Mouse (Mus musculus) hindbrain, embryonic 12.5 days (tissue): ENCODE measurements around the gene Cep85l. TPM values are rescaled to one million over a fixed set of nuclear protein-coding genes. Genes with fewer than 3 reads are reported as not detected.

Source experiments
- ATAC-seq: fragments of 200-750 bp; cut with Nextera tagmentation; 2 replicates; pipeline ENCODE4 v1.8.0; 2017; ENCODE audit warnings: moderate TSS enrichment; ENCODE audit not compliant: low FRiP score
- H3K27ac ChIP-seq: fragments of 300-500 bp; sonication (generic); 2 replicates; pipeline ENCODE4 v1.5.1; 2016; ENCODE audit warnings: mild to moderate bottlenecking
- H3K27me3 ChIP-seq: fragments of 300-500 bp; sonication (generic); 2 replicates; pipeline ENCODE4 v1.6.1; 2016; ENCODE audit warnings: mild to moderate bottlenecking
- H3K36me3 ChIP-seq: fragments of 300-500 bp; sonication (generic); 2 replicates; pipeline ENCODE4 v1.6.1; 2016; ENCODE audit warnings: mild to moderate bottlenecking
- H3K4me1 ChIP-seq: fragments of 300-500 bp; sonication (generic); 2 replicates; pipeline ENCODE4 v1.6.1; 2016
- H3K4me2 ChIP-seq: fragments of 300-500 bp; sonication (generic); replicated peaks from 2 replicates; pipeline ENCODE4 v1.6.1; 2016; ENCODE audit warnings: mild to moderate bottlenecking
- H3K4me3 ChIP-seq: fragments of 300-500 bp; sonication (generic); 2 replicates; pipeline ENCODE4 v1.5.1; 2016; ENCODE audit warnings: mild to moderate bottlenecking
- H3K9ac ChIP-seq: fragments of 300-500 bp; sonication (generic); 2 replicates; pipeline ENCODE4 v1.6.1; 2016; ENCODE audit warnings: mild to moderate bottlenecking, moderate library complexity
- H3K9me3 ChIP-seq: fragments of 300-500 bp; sonication (generic); replicated peaks from 2 replicates; pipeline ENCODE4 v1.6.1; 2016; ENCODE audit warnings: mild to moderate bottlenecking
- WGBS: fragments of 180-500 bp; shearing (Covaris S2); methylation state at CpG from one replicate; pipeline ENCODE4 v1.1.7; 2016; 5-methylcytosine and 5-hydroxymethylcytosine counted together
- polyA plus RNA-seq: library from polyadenylated mRNA; unstranded; fragments of >200 nt; fragmentation: Nextera tagmentation; extraction: Ambion mirVana; gene quantifications from 2 replicates; pipeline ENCODE4 v1.2.1, GENCODE M21; 2016

Cep85l gene
- polyA plus RNA-seq, 1 experiment from 2014 or later, result 9.4 TPM

DNA sequence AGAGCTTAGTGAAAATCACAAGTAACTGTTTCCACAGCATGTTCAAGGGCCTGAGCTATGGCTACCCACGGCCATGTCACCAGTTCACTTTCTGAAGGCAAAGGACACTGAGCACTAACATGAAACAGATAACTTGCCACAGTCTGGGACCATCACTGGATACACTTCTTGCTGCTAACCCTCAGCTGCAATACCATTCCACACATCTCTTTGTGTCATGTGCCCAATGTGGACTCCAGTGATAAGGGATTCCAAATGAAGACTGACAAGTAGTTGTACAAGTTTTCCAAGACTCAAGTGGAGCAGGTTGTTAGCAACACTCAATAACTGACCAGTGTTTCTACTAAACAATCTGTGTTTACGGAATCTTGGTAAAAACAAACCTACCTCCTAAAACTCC, 44.5 kb downstream of the Cep85l start:
- Histone ChIP-seq H3K27me3 (no peaks in the 10 kb centered on the region), H3K4me3 (no peak overlapping the region), H3K9ac (no peak overlapping the region), H3K27ac (no peak overlapping the region), H3K4me2 (no peak overlapping the region), H3K36me3 (no peaks in the 10 kb centered on the region), H3K4me1 (no peaks in the 10 kb centered on the region), H3K9me3 (no peaks in the 10 kb centered on the region)
- ATAC-seq, result no peak
- WGBS, result 85% methylated on average over 2 of the region's 2 CpGs

DNA sequence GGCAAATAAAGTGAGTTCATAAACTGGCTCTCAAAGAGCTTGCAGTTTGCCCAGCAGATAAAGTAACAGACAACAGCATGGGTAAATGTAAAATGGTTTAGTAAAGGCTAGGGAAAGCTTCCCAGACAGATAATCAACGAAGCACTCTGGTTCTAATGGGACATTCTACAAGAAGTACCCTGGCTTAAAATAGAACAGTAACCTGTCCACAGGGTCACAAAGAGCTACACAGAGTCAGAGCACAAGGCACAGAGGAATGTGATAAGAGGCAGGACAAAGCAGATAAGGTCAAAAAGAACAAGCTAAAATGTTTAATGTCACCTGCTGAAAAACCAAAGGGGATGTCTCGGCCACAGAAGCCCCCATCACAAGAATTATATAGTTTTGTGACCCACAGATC, 47.0 kb downstream of the Cep85l start:
- H3K36me3 ChIP-seq, result no peaks in the 10 kb centered on the region
- H3K27ac ChIP-seq, result no peak overlapping the region
- no peaks in the 10 kb centered on the region for H3K9me3 ChIP-seq
- H3K4me1 ChIP-seq, result no peaks in the 10 kb centered on the region
- WGBS, result 85% methylated on average over 2 of the region's 2 CpGs
- H3K4me3 ChIP-seq, result no peak overlapping the region
- H3K4me2 ChIP-seq, result no peak overlapping the region
- ATAC-seq, result no peak
- no peaks in the 10 kb centered on the region for H3K27me3 ChIP-seq
- no peak overlapping the region for H3K9ac ChIP-seq

DNA sequence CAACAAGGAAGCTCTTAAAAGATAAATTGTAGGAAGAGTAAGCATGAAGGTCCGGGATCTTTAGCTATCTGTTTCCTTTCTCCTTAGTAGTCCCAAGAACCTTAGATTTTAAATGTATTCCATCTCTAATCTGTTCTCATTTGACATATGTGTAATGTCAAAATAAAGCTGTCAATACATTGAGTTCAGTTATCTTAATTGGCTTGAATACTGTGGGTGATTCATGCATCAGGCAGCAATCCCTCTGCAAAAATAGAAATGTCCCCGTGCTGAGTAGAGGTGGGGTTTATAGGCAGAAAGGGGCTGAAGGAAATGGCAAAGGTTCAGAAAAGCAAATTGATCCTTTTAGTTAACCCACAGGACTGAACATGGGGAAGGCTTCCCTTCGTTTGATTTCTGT, 50.5 kb downstream of the Cep85l start:
- no peaks in the 10 kb centered on the region for H3K36me3 ChIP-seq
- ATAC-seq, result no peak
- H3K27me3 ChIP-seq, result no peaks in the 10 kb centered on the region
- 84% methylated on average over 3 of the region's 3 CpGs for WGBS
- H3K9me3 ChIP-seq, result no peaks in the 10 kb centered on the region
- H3K27ac ChIP-seq, result no peak overlapping the region
- H3K4me2 ChIP-seq, result no peak overlapping the region
- H3K4me3 ChIP-seq, result no peak overlapping the region
- H3K4me1 ChIP-seq, result no peaks in the 10 kb centered on the region
- H3K9ac ChIP-seq, result no peak overlapping the region

- no peaks in the 10 kb centered on the region for H3K27me3 ChIP-seq
- H3K4me3 ChIP-seq, result no peak overlapping the region
- 0 out of 2 replicates have a peak, but pooled peaks have one; percentile 54 for ATAC-seq
- H3K9me3 ChIP-seq, result no peaks in the 10 kb centered on the region
- no peaks in the 10 kb centered on the region for H3K4me1 ChIP-seq
- no peaks in the 10 kb centered on the region for H3K36me3 ChIP-seq
- no peak overlapping the region for H3K9ac ChIP-seq
- H3K4me2 ChIP-seq, result no peak overlapping the region
- no peak overlapping the region for H3K27ac ChIP-seq
Observed at GRCm38 (mm10) chr10:53326367-53326766, 53.4 kb downstream of the Cep85l start.

DNA sequence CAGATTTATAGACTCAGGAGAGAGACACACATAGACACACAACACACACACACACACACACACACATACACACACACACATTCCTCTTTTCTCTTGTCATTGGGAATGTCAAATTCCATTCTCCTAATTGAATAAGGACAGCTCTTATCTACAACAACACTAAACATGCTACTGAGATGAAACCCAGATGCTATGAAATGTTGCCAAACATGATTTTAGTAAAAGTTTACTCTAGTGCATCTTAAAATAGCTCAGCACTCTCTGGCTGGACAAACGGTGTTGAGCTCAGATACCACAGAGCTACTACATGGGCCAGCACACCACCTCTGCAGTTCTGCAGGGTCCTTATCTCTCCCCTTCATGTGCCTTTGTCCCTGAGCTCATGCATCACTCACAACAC, 55.1 kb downstream of the Cep85l start:
- no peak overlapping the region for H3K27ac ChIP-seq
- H3K4me2 ChIP-seq, result no peak overlapping the region
- H3K4me3 ChIP-seq, result no peak overlapping the region
- H3K4me1 ChIP-seq, result no peaks in the 10 kb centered on the region
- H3K36me3 ChIP-seq, result no peaks in the 10 kb centered on the region
- H3K27me3 ChIP-seq, result no peaks in the 10 kb centered on the region
- no peak for ATAC-seq
- H3K9me3 ChIP-seq, result no peaks in the 10 kb centered on the region
- 66% methylated on average over 1 of the region's 1 CpGs for WGBS
- H3K9ac ChIP-seq, result no peak overlapping the region

- no peaks in the 10 kb centered on the region for H3K27me3 ChIP-seq
- no peak overlapping the region for H3K4me2 ChIP-seq
- H3K27ac ChIP-seq, result no peak overlapping the region
- no peak overlapping the region for H3K4me3 ChIP-seq
- no peaks in the 10 kb centered on the region for H3K4me1 ChIP-seq
- H3K9ac ChIP-seq, result no peak overlapping the region
- ATAC-seq, result no peak
- no peaks in the 10 kb centered on the region for H3K9me3 ChIP-seq
- no peaks in the 10 kb centered on the region for H3K36me3 ChIP-seq
Observed at GRCm38 (mm10) chr10:53323367-53323766, 56.4 kb downstream of the Cep85l start.

DNA sequence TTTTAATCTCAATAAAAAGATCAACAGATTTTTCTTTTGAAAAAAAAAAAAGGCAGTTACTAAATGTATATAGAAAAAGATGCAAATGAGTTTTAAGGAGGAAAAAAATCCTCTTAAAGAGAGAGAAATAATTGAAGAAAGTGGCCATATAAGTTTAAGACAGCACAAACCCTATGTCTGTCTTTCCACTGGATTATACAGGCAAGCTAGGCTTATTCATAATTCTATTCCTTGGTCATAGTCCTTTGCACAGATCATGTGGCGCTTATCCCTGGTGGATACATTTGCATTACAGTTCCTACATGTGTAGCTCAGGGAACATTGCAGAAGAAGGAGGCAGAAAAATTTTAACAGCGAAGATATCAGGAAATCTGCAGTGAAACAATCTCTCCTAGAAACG, 73.1 kb downstream of the Cep85l start:
- Histone ChIP-seq H3K36me3 (no peaks in the 10 kb centered on the region), H3K9me3 (no peaks in the 10 kb centered on the region), H3K27me3 (no peaks in the 10 kb centered on the region), H3K4me2 (no peak overlapping the region), H3K4me1 (no peaks in the 10 kb centered on the region), H3K27ac (no peak overlapping the region), H3K9ac (no peak overlapping the region), H3K4me3 (no peak overlapping the region)
- 95% methylated on average over 3 of the region's 3 CpGs for WGBS
- no peak for ATAC-seq

GRCm38 (mm10) chr10:53305867-53306266, 73.9 kb downstream of the Cep85l start:
- H3K36me3 ChIP-seq, result peaks cover 4% of the 10 kb centered on the region; the same call in 1 of the 2 replicates
- WGBS, result 42% methylated on average over 3 of the region's 3 CpGs
- no peaks in the 10 kb centered on the region for H3K9me3 ChIP-seq
- no peaks in the 10 kb centered on the region for H3K27me3 ChIP-seq
- H3K4me1 ChIP-seq, result no peaks in the 10 kb centered on the region
- ATAC-seq, result peak; percentile 71; the same call in 1 of the 2 replicates
- no peak overlapping the region for H3K27ac ChIP-seq
- H3K9ac ChIP-seq, result no peak overlapping the region
- no peak overlapping the region for H3K4me3 ChIP-seq
- H3K4me2 ChIP-seq, result no peak overlapping the region

DNA sequence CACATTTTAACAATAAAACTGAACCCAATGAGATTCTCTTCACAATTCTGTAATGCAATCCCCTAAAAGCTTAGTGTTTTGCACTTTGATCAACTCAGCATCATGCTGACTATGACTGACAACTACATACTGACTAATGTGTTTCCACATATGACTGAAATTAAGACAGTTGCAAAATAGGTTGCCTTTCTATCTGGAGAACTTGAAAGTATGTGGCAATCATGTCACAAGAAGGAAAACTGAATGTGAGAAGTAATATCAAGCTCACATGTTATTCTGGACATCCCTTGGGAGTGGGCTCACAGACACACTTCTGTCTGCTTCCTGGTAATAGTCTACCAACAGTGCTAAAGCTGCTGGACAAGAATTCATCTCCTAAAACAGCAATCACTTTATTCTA, 94.6 kb downstream of the Cep85l start:
- H3K27me3 ChIP-seq, result no peaks in the 10 kb centered on the region
- no peaks in the 10 kb centered on the region for H3K9me3 ChIP-seq
- H3K4me3 ChIP-seq, result no peak overlapping the region
- H3K27ac ChIP-seq, result no peak overlapping the region
- no peaks in the 10 kb centered on the region for H3K4me1 ChIP-seq
- no peak overlapping the region for H3K9ac ChIP-seq
- peaks cover 19% of the 10 kb centered on the region for H3K36me3 ChIP-seq
- no peak overlapping the region for H3K4me2 ChIP-seq
- no peak for ATAC-seq

GRCm38 (mm10) chr10:53272228-53272627, 107.5 kb downstream of the Cep85l start:
- Histone ChIP-seq H3K4me3 (no peak overlapping the region), H3K4me2 (no peak overlapping the region), H3K4me1 (no peaks in the 10 kb centered on the region), H3K9ac (no peak overlapping the region), H3K36me3 (no peaks in the 10 kb centered on the region), H3K27me3 (no peaks in the 10 kb centered on the region), H3K9me3 (no peaks in the 10 kb centered on the region), H3K27ac (no peak overlapping the region)
- no peak for ATAC-seq

DNA sequence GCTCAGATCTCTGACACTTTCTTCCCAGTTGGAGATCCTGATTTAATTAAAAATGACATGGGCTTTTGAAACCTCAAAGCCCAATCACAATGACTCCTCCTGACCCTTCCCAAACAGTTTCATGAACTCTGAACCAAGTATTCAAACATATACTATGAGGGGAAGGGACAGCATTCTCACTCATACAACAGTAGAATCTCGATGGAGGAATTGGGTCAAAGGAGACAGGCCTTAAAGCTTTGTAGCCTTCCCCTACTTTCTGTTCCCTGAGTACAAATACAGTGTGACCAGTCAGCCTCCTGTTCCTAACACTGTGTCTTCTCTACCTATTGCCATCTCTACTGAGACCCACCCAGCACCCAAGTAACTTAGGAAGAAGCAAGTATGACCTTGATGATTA, 117.7 kb downstream of the Cep85l start:
- no peak for ATAC-seq
- H3K4me2 ChIP-seq, result no peak overlapping the region
- no peak overlapping the region for H3K4me3 ChIP-seq
- H3K4me1 ChIP-seq, result no peaks in the 10 kb centered on the region
- H3K9ac ChIP-seq, result no peak overlapping the region
- H3K27me3 ChIP-seq, result no peaks in the 10 kb centered on the region
- no peaks in the 10 kb centered on the region for H3K9me3 ChIP-seq
- 42% methylated on average over 1 of the region's 1 CpGs for WGBS
- H3K27ac ChIP-seq, result no peak overlapping the region
- no peaks in the 10 kb centered on the region for H3K36me3 ChIP-seq

GRCm38 (mm10) chr10:53235381-53235780, 144.4 kb downstream of the Cep85l start:
- ATAC-seq, result no peak
- no peak overlapping the region for H3K4me2 ChIP-seq

DNA sequence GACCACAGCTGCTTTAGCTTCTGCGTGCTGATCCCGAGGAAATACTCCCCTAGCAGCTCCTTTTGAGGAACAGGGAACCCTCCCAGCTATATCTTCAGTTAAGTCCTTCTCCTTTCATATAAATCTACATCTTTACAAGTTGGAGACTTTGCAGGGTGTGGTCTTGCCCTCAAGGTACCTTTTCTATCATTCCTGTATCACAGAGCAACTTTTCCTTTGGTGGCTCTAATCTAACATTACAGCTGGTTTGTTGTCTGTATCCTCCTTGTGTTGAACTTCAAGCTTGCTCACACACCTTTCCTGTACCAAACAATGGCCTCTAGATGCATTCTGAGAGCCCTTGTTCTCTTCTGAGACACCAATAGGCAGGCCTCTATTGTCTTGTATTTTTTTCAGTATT, 145.1 kb downstream of the Cep85l start:
- Histone ChIP-seq H3K9ac (no peak overlapping the region), H3K9me3 (no peaks in the 10 kb centered on the region), H3K4me1 (no peaks in the 10 kb centered on the region), H3K27me3 (no peaks in the 10 kb centered on the region), H3K4me2 (no peak overlapping the region), H3K4me3 (no peak overlapping the region), H3K36me3 (no peaks in the 10 kb centered on the region), H3K27ac (no peak overlapping the region)
- no peak for ATAC-seq
- 93% methylated on average over 2 of the region's 2 CpGs for WGBS

More at GRCm38 (mm10) chr10:53235381-53235780, 144.4 kb downstream of the Cep85l start:
- Histone ChIP-seq H3K4me1 (no peaks in the 10 kb centered on the region), H3K4me3 (no peak overlapping the region), H3K9me3 (no peaks in the 10 kb centered on the region), H3K9ac (no peak overlapping the region), H3K36me3 (no peaks in the 10 kb centered on the region), H3K27ac (no peak overlapping the region), H3K27me3 (no peaks in the 10 kb centered on the region)
- 73% methylated on average over 6 of the region's 6 CpGs for WGBS
